Mouse (Mus musculus) small intestine, adult 2 months (tissue): ENCODE results near the gene Hpca.

Source experiments
- CTCF ChIP-seq: fragments of 200-500 bp; IDR thresholded peaks from 2 replicates; pipeline ENCODE4 v1.5.1; 2012; ENCODE audit warnings: low read depth, mild to moderate bottlenecking, control low read depth, inconsistent platforms, low read length, moderate library complexity, mixed read lengths; ENCODE audit not compliant: insufficient replicate concordance, insufficient read length; ENCODE audit errors: extremely low read depth
- POLR2A ChIP-seq: fragments of 200-500 bp; IDR thresholded peaks from 2 replicates; pipeline ENCODE4 v1.6.1; 2012; ENCODE audit warnings: low read depth, mild to moderate bottlenecking, control low read depth, inconsistent platforms, low read length, moderate library complexity

GRCm38 (mm10) chr4:129122107-129122506 lies 271 bp upstream of the Hpca start:
- TF ChIP-seq POLR2A (no peak), CTCF (no peak)
